In the genomic region with DNA sequence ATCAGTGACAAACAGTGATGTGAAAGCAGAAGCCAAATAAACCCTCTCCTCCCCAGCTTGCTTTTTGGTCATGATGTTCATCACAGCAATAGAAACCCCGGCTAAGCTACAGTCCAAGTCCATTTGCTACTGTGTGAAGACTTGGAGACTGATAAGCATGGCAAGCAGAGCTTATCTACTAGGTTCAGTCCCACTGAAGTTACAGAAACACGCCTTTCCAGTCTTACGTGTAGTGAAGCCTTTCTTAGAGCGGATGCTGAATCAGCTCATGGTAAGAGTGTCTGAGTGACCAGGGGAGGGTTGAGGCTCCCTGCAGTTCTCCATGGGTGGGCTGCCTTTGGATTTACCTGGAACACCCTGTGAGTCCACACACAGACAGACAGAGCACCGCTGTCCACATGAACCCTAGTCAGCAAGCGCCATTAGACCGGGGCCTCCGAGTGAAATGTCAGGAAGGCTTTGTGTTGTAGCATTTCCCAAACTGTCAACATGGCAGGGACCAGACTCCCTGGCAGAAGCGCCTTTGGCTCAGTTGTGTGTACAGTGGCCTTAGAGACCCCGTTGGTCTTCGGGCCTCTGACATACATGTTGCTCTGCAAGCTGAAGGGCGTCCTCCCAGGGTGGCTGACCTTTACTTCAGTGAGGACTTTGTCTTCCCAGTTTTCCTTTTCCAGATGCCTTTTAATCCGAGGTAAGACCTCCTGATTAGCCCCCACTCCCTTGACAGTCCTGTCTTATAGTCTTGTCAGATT, we compare ENCODE assay signal across 15 mouse cellular contexts. TPM values are rescaled to one million over a fixed set of nuclear protein-coding genes. Genes with fewer than 3 reads are reported as not detected.
DNase-seq lines count a peak whose midpoint lies in the region; ATAC-seq and TF ChIP-seq lines count a peak whose summit lies in the region.
"Had no signal": no experiment of that assay in that cellular context is flagged by ENCODE, and none has a peak within 500 bp of the region (broad histone marks: within the 10 kb centered on the region; RNA-seq: fewer than 3 reads in every experiment).

No protein-coding gene starts in this region.

- H3K27me3 ChIP-seq in heart, embryonic 15.5 days = no peaks in the 10 kb centered on the region
- no peaks in the 10 kb centered on the region for H3K27me3 ChIP-seq in erythroblast, embryonic 14.5 days (ENCODE audit: control insufficient read depth)
- H3K27me3 ChIP-seq in liver, embryonic 16.5 days (ENCODE audit: control insufficient read depth, insufficient read depth, low read depth, low read length) = no peaks in the 10 kb centered on the region
- no peaks in the 10 kb centered on the region for H3K27me3 ChIP-seq in thymus, adult 2 months (ENCODE audit: control insufficient read depth, insufficient read depth, low read length)
- H3K27me3 ChIP-seq: hindbrain, embryonic 15.5 days; lung, embryonic 15.5 days; megakaryocyte, embryonic 14.5 days; neural tube, embryonic 15.5 days had no signal

- H3K4me3 ChIP-seq in heart, embryonic 15.5 days = no peak overlapping the region
- no peak overlapping the region for H3K4me3 ChIP-seq in bone marrow, adult 2 months (replicated peaks; ENCODE audit: control insufficient read depth, low read depth, low read length)
- H3K4me3 ChIP-seq in erythroblast, embryonic 14.5 days (replicated peaks) = peak overlapping the region; percentile 29
- peak overlapping the region; percentile 28 for H3K4me3 ChIP-seq in liver, embryonic 16.5 days (ENCODE audit: low read depth, low read length)
- no peak overlapping the region for H3K4me3 ChIP-seq in thymus, adult 2 months (ENCODE audit: control insufficient read depth, insufficient read depth, low read length)
- H3K4me3 ChIP-seq: hindbrain, embryonic 15.5 days; lung, embryonic 15.5 days; megakaryocyte, embryonic 14.5 days; neural tube, embryonic 15.5 days had no signal

- 0 out of 2 replicates have a peak overlapping the region, but pooled peaks have one; percentile 15 for H3K27ac ChIP-seq in heart, embryonic 15.5 days
- H3K27ac ChIP-seq in bone marrow, adult 2 months (ENCODE audit: control insufficient read depth, insufficient read depth, low read depth, low read length, poor library complexity) = peak overlapping the region; percentile 81
- peak overlapping the region; percentile 93 for H3K27ac ChIP-seq in liver, embryonic 16.5 days (ENCODE audit: low read length)
- H3K27ac ChIP-seq in thymus, adult 2 months (ENCODE audit: control insufficient read depth, insufficient read depth, low read length) = no peak overlapping the region
- H3K27ac ChIP-seq: hindbrain, embryonic 15.5 days; lung, embryonic 15.5 days; neural tube, embryonic 15.5 days had no signal

- DNase-seq in heart, adult 9 months (ENCODE audit: low spot score in 2 of 2) = no peak
- DNase-seq in urinary bladder, postnatal 14 days (ENCODE audit: low spot score) = no peak
- no peak for DNase-seq in kidney, adult 9 months
- DNase-seq in thymus, adult 2 months = no peak
- DNase-seq: layer of hippocampus, adult 9-11 months; thymus, adult 18-20 months had no signal

- WGBS in heart, embryonic 15.5 days = 76% methylated on average over 13 of the region's 13 CpGs
- WGBS in bone marrow, adult 2 months = 81% methylated on average over 13 of the region's 13 CpGs
- 62% methylated on average over 13 of the region's 13 CpGs for WGBS in liver, embryonic 16.5 days (ENCODE audit: insufficient replicate concordance)
- WGBS in thymus, adult 2 months = 97% methylated on average over 13 of the region's 13 CpGs

- H3K9me3 ChIP-seq in heart, embryonic 15.5 days (replicated peaks) = no peaks in the 10 kb centered on the region
- no peaks in the 10 kb centered on the region for H3K9me3 ChIP-seq in erythroblast, embryonic 14.5 days (ENCODE audit: control insufficient read depth, low read length)
- H3K9me3 ChIP-seq in liver, embryonic 16.5 days (replicated peaks; ENCODE audit: control insufficient read depth, low read length) = no peaks in the 10 kb centered on the region
- H3K9me3 ChIP-seq: hindbrain, embryonic 15.5 days; lung, embryonic 15.5 days; megakaryocyte, embryonic 14.5 days; neural tube, embryonic 15.5 days had no signal

- no peak for ATAC-seq in heart, embryonic 15.5 days (replicated peaks; ENCODE audit: insufficient number of reproducible peaks, insufficient read depth, low FRiP score, low read depth)
- ATAC-seq in liver, embryonic 16.5 days (ENCODE audit: low read depth) = peak; percentile 93

- H3K36me3 ChIP-seq in heart, embryonic 15.5 days = peaks cover 25% of the 10 kb centered on the region; the same call in 1 of the 2 replicates
- peaks cover 69% of the 10 kb centered on the region for H3K36me3 ChIP-seq in erythroblast, embryonic 14.5 days (ENCODE audit: control insufficient read depth)
- H3K36me3 ChIP-seq in liver, embryonic 16.5 days (ENCODE audit: control insufficient read depth, insufficient read depth) = peaks cover 5% of the 10 kb centered on the region
- peaks cover 7% of the 10 kb centered on the region; the same call in 1 of the 2 replicates for H3K36me3 ChIP-seq in thymus, adult 2 months (ENCODE audit: control insufficient read depth, insufficient read depth, low read length)

- H3K4me2 ChIP-seq in heart, embryonic 15.5 days = no peak overlapping the region
- H3K4me2 ChIP-seq in liver, embryonic 16.5 days (ENCODE audit: low read depth, low read length) = peak overlapping the region; percentile 51
- H3K4me2 ChIP-seq: hindbrain, embryonic 15.5 days; lung, embryonic 15.5 days; neural tube, embryonic 15.5 days had no signal

- H3K4me1 ChIP-seq in heart, embryonic 15.5 days (replicated peaks) = peaks cover 14% of the 10 kb centered on the region
- peaks cover 2% of the 10 kb centered on the region for H3K4me1 ChIP-seq in bone marrow, adult 2 months (ENCODE audit: control insufficient read depth, insufficient read depth, low read length)
- peaks cover 37% of the 10 kb centered on the region for H3K4me1 ChIP-seq in erythroblast, embryonic 14.5 days (ENCODE audit: control insufficient read depth)
- H3K4me1 ChIP-seq in liver, embryonic 16.5 days (ENCODE audit: control insufficient read depth, low read depth, low read length) = peaks cover 32% of the 10 kb centered on the region
- H3K4me1 ChIP-seq in thymus, adult 2 months (replicated peaks; ENCODE audit: control insufficient read depth, insufficient read depth, low read length) = no peaks in the 10 kb centered on the region
- H3K4me1 ChIP-seq: hindbrain, embryonic 15.5 days; lung, embryonic 15.5 days; neural tube, embryonic 15.5 days had no signal

- no peak for TF ChIP-seq CTCF in bone marrow, adult 2 months (IDR thresholded peaks at IDR 0.05; ENCODE audit: control insufficient read depth, insufficient read depth, low read length)
- no peak for TF ChIP-seq CTCF in thymus, adult 2 months (IDR thresholded peaks at IDR 0.05; ENCODE audit: borderline replicate concordance, control insufficient read depth, extremely low read depth, insufficient read depth, low read length, poor library complexity)

- no peak for TF ChIP-seq POLR2A in bone marrow, adult 2 months (IDR thresholded peaks at IDR 0.05; ENCODE audit: borderline replicate concordance, control insufficient read depth, low read depth, low read length)
- no peak for TF ChIP-seq POLR2A in thymus, adult 2 months (IDR thresholded peaks at IDR 0.05; ENCODE audit: control insufficient read depth, extremely low read depth, insufficient read depth, low read length, poor library complexity)

- no peak overlapping the region for H3K9ac ChIP-seq in heart, embryonic 15.5 days
- peak overlapping the region; percentile 51 for H3K9ac ChIP-seq in liver, embryonic 16.5 days (ENCODE audit: low read depth, low read length)
- H3K9ac ChIP-seq: hindbrain, embryonic 15.5 days; lung, embryonic 15.5 days; neural tube, embryonic 15.5 days had no signal

RNA-seq across cellular contexts. Expression of gene Rfx4, which starts 55.5 kb away (rescaled TPM):
- 0.04 TPM in 1 of 2 replicates, not detected in the other for polyA plus RNA-seq in heart, embryonic 15.5 days (2015; fragmentation: Nextera tagmentation; extraction: Ambion mirVana)
- polyA plus RNA-seq in bone marrow, adult 2 months (2011; ENCODE audit: insufficient read depth, insufficient read length, low replicate concordance, missing spikeins) = not detected in 2 replicates
- polyA plus RNA-seq in erythroblast, embryonic 14.5 days (2012) = not detected in 2 replicates
- polyA plus RNA-seq in liver, embryonic 16.5 days (2015; fragmentation: Nextera tagmentation; extraction: Ambion mirVana) = not detected in 2 replicates
- polyA plus RNA-seq in thymus, adult 2 months (2012; rRNA removed) = 0.04 and 0.12 TPM in 2 replicates
- polyA plus RNA-seq: activated CD4-positive, CD25-positive, alpha-beta regulatory T cell, adult 4 months; lung, embryonic 15.5 days had no signal

Comparison
In these comparisons a context has a peak if more than half of its experiments do, and no peak if none do; other contexts are left out.
1. H3K4me3 ChIP-seq: peak in erythroblast, embryonic 14.5 days (single experiment) and liver, embryonic 16.5 days (single experiment); none in heart, embryonic 15.5 days (single experiment), bone marrow, adult 2 months (single experiment) and thymus, adult 2 months (single experiment).